Mouse (Mus musculus) olfactory bulb, adult 2 months (tissue): ENCODE measurements around the gene Mthfr.

Experiments used
- CTCF ChIP-seq: fragments of 200-500 bp; IDR thresholded peaks from 2 replicates; pipeline ENCODE4 v1.5.1; 2012; ENCODE audit warnings: low read depth, mild to moderate bottlenecking, low read length, moderate library complexity; ENCODE audit not compliant: insufficient read depth
- POLR2A ChIP-seq: fragments of 200-500 bp; IDR thresholded peaks from 2 replicates; pipeline ENCODE4 v1.6.1; 2012; ENCODE audit warnings: mild to moderate bottlenecking, low read depth, low read length, moderate library complexity; ENCODE audit not compliant: insufficient read depth

GRCm38 (mm10) chr4:148009641-148010040 is 29.2 kb upstream of the Mthfr start:
- TF ChIP-seq CTCF (no peak), POLR2A (no peak)
